In the genomic region with DNA sequence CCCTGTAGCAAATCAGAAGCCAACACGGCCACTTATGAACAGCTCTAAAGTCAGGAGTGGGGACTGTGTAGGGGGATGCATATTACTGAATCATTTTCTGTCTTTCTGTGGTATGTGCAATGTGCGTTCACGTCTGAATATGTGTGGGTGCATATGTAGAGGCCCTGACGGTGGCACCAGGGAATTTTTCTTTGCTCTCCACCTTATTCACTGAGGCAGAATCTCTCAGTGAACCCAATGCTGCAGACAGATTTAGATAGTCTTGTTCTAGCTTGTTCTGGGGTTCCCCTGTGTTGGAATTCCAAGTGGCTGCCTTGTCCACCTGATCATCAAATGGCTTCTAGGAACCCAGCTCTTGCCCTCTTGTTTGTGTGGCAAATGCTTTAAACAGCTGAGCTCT, we compare ENCODE assay signal across 9 mouse cellular contexts. TPM values are rescaled to one million over a fixed set of nuclear protein-coding genes. Genes with fewer than 3 reads are reported as not detected.
DNase-seq lines count a peak whose midpoint lies in the region; ATAC-seq and TF ChIP-seq lines count a peak whose summit lies in the region.
"Had no signal": no experiment of that assay in that cellular context is flagged by ENCODE, and none has a peak within 500 bp of the region (broad histone marks: within the 10 kb centered on the region; RNA-seq: fewer than 3 reads in every experiment).

No protein-coding gene starts in this region.

- no peak for DNase-seq in cerebellum, adult 2 months
- no peak for DNase-seq in cerebellum, postnatal 10 days
- DNase-seq in liver, embryonic 11.5 days (ENCODE audit: low spot score) = no peak
- DNase-seq in adrenal gland, postnatal 14 days = no peak
- no peak for DNase-seq in gastrocnemius, adult 8-10 months (ENCODE audit: low spot score in 2 of 2)

- no peaks in the 10 kb centered on the region for H3K36me3 ChIP-seq in liver, embryonic 11.5 days (ENCODE audit: control insufficient read depth, insufficient read depth, low read length)
- H3K36me3 ChIP-seq in liver, embryonic 12.5 days = no peaks in the 10 kb centered on the region
- H3K36me3 ChIP-seq in intestine, embryonic 16.5 days (ENCODE audit: control insufficient read depth, insufficient read depth, low read length) = no peaks in the 10 kb centered on the region
- no peaks in the 10 kb centered on the region for H3K36me3 ChIP-seq in stomach, embryonic 14.5 days (ENCODE audit: control insufficient read depth, insufficient read depth, low read length)

- no peaks in the 10 kb centered on the region for H3K27me3 ChIP-seq in cerebellum, adult 2 months (ENCODE audit: control insufficient read depth, insufficient read depth, low read length)
- H3K27me3 ChIP-seq in liver, embryonic 11.5 days (replicated peaks; ENCODE audit: control insufficient read depth, insufficient read depth, low read length) = peaks cover 3% of the 10 kb centered on the region; the same call in 1 of the 2 replicates
- H3K27me3 ChIP-seq in liver, embryonic 12.5 days (replicated peaks) = peaks cover 63% of the 10 kb centered on the region
- H3K27me3 ChIP-seq in intestine, embryonic 16.5 days (replicated peaks; ENCODE audit: control insufficient read depth, insufficient read depth, low read length) = no peaks in the 10 kb centered on the region
- no peaks in the 10 kb centered on the region for H3K27me3 ChIP-seq in stomach, embryonic 14.5 days (ENCODE audit: control insufficient read depth, insufficient read depth, low read length)

- peak overlapping the region; percentile 27 for H3K4me3 ChIP-seq in cerebellum, adult 2 months (replicated peaks; ENCODE audit: insufficient read depth, low read depth, low read length)
- H3K4me3 ChIP-seq in liver, embryonic 11.5 days (ENCODE audit: low read depth, low read length) = 0 out of 2 replicates have a peak overlapping the region, but pooled peaks have one; percentile 3
- no peak overlapping the region for H3K4me3 ChIP-seq in liver, embryonic 12.5 days
- peak overlapping the region; percentile 15; the same call in 1 of the 2 replicates for H3K4me3 ChIP-seq in intestine, embryonic 16.5 days (ENCODE audit: low read length)
- peak overlapping the region; percentile 40 for H3K4me3 ChIP-seq in stomach, embryonic 14.5 days (ENCODE audit: low read depth, low read length)

- WGBS in cerebellum, adult 2 months = 42% methylated on average over 4 of the region's 4 CpGs
- 69% methylated on average over 4 of the region's 4 CpGs for WGBS in liver, embryonic 11.5 days
- 54% methylated on average over 4 of the region's 4 CpGs for WGBS in liver, embryonic 12.5 days (ENCODE audit: insufficient replicate concordance)
- WGBS in intestine, embryonic 16.5 days = 58% methylated on average over 4 of the region's 4 CpGs
- WGBS in stomach, embryonic 14.5 days = 54% methylated on average over 4 of the region's 4 CpGs

- peak overlapping the region; percentile 32; the same call in 1 of the 2 replicates for H3K27ac ChIP-seq in cerebellum, adult 2 months (ENCODE audit: insufficient read depth, low read length)
- no peak overlapping the region for H3K27ac ChIP-seq in liver, embryonic 11.5 days (ENCODE audit: low read depth, low read length)
- H3K27ac ChIP-seq in liver, embryonic 12.5 days = no peak overlapping the region
- no peak overlapping the region for H3K27ac ChIP-seq in intestine, embryonic 16.5 days (ENCODE audit: low read length)
- no peak overlapping the region for H3K27ac ChIP-seq in stomach, embryonic 14.5 days (ENCODE audit: low read length)
- H3K27ac ChIP-seq: liver, embryonic 13.5 days had no signal

- ATAC-seq in liver, embryonic 11.5 days (replicated peaks; ENCODE audit: low FRiP score) = no peak
- no peak for ATAC-seq in liver, embryonic 12.5 days
- ATAC-seq in intestine, embryonic 16.5 days = no peak
- ATAC-seq in stomach, embryonic 14.5 days (ENCODE audit: insufficient number of reproducible peaks, insufficient read depth, low FRiP score, low read depth) = no peak

- H3K9me3 ChIP-seq in liver, embryonic 11.5 days (ENCODE audit: control insufficient read depth, low read length) = no peaks in the 10 kb centered on the region
- no peaks in the 10 kb centered on the region for H3K9me3 ChIP-seq in liver, embryonic 12.5 days (replicated peaks)
- H3K9me3 ChIP-seq in intestine, embryonic 16.5 days (ENCODE audit: control insufficient read depth, low read length) = no peaks in the 10 kb centered on the region
- no peaks in the 10 kb centered on the region for H3K9me3 ChIP-seq in stomach, embryonic 14.5 days (ENCODE audit: control insufficient read depth, low read depth, low read length)
- H3K9me3 ChIP-seq: liver, embryonic 13.5 days had no signal

- H3K4me2 ChIP-seq in liver, embryonic 11.5 days = 0 out of 2 replicates have a peak overlapping the region, but pooled peaks have one; percentile 5
- no peak overlapping the region for H3K4me2 ChIP-seq in liver, embryonic 12.5 days
- H3K4me2 ChIP-seq in intestine, embryonic 16.5 days (ENCODE audit: low read depth, low read length) = peak overlapping the region; percentile 66; the same call in 1 of the 2 replicates
- peak overlapping the region; percentile 50; the same call in 1 of the 2 replicates for H3K4me2 ChIP-seq in stomach, embryonic 14.5 days (replicated peaks; ENCODE audit: low read depth, low read length)

- no peak for TF ChIP-seq CTCF in cerebellum, adult 2 months (IDR thresholded peaks at IDR 0.05; ENCODE audit: borderline replicate concordance, insufficient read depth, low read depth, low read length)

- H3K9ac ChIP-seq in liver, embryonic 11.5 days (ENCODE audit: low read depth, low read length) = no peak overlapping the region
- H3K9ac ChIP-seq in liver, embryonic 12.5 days = no peak overlapping the region
- peak overlapping the region; percentile 15; the same call in 1 of the 2 replicates for H3K9ac ChIP-seq in intestine, embryonic 16.5 days (ENCODE audit: low read depth, low read length)
- peak overlapping the region; percentile 29; the same call in 1 of the 2 replicates for H3K9ac ChIP-seq in stomach, embryonic 14.5 days (replicated peaks; ENCODE audit: low read depth, low read length)

- H3K4me1 ChIP-seq in cerebellum, adult 2 months (ENCODE audit: control insufficient read depth, insufficient read depth, low read length) = no peaks in the 10 kb centered on the region
- no peaks in the 10 kb centered on the region for H3K4me1 ChIP-seq in liver, embryonic 11.5 days (replicated peaks; ENCODE audit: control insufficient read depth, insufficient read depth, low read length)
- no peaks in the 10 kb centered on the region; the same call in 1 of the 2 replicates for H3K4me1 ChIP-seq in liver, embryonic 12.5 days
- H3K4me1 ChIP-seq in intestine, embryonic 16.5 days (ENCODE audit: control insufficient read depth, insufficient read depth, low read length) = no peaks in the 10 kb centered on the region
- H3K4me1 ChIP-seq in stomach, embryonic 14.5 days (ENCODE audit: control insufficient read depth, insufficient read depth, low read length) = no peaks in the 10 kb centered on the region

- TF ChIP-seq POLR2A in cerebellum, adult 2 months (IDR thresholded peaks at IDR 0.05; ENCODE audit: borderline replicate concordance, insufficient read depth, low read length) = no peak

RNA-seq across cellular contexts. Expression of a gene that starts 48.0 kb away (rescaled TPM):
- polyA plus RNA-seq in cerebellum, adult 2 months (2012; rRNA removed) = 2.8 and 5.8 TPM in 2 replicates
- polyA plus RNA-seq in liver, embryonic 11.5 days (2014; fragmentation: Nextera tagmentation; extraction: Ambion mirVana) = 0.23 and 0.41 TPM in 2 replicates
- polyA plus RNA-seq in liver, embryonic 12.5 days (2016; fragmentation: Nextera tagmentation; extraction: Ambion mirVana) = 1.2 and 1.3 TPM in 2 replicates
- polyA plus RNA-seq in intestine, embryonic 16.5 days (2015; fragmentation: Nextera tagmentation; extraction: Ambion mirVana) = 0.56 and 1.2 TPM in 2 replicates
- polyA plus RNA-seq in stomach, embryonic 14.5 days (2014; fragmentation: Nextera tagmentation; extraction: Ambion mirVana) = 0.34 and 0.38 TPM in 2 replicates
- 0.30 and 0.98 TPM in 2 replicates for total RNA-seq in adrenal gland, postnatal 14 days (2021)
- not detected for total RNA-seq in gastrocnemius, adult 8-10 months (2022)

RNA-seq across cellular contexts. Expression of a gene that starts 58.1 kb away (rescaled TPM):
- polyA plus RNA-seq in cerebellum, adult 2 months (2012; rRNA removed) = 13.6 and 15.4 TPM in 2 replicates
- polyA plus RNA-seq in liver, embryonic 11.5 days (2014; fragmentation: Nextera tagmentation; extraction: Ambion mirVana) = 119 and 120 TPM in 2 replicates
- polyA plus RNA-seq in liver, embryonic 12.5 days (2016; fragmentation: Nextera tagmentation; extraction: Ambion mirVana) = 112 and 114 TPM in 2 replicates
- polyA plus RNA-seq in intestine, embryonic 16.5 days (2015; fragmentation: Nextera tagmentation; extraction: Ambion mirVana) = 36.4 and 43.5 TPM in 2 replicates
- polyA plus RNA-seq in stomach, embryonic 14.5 days (2014; fragmentation: Nextera tagmentation; extraction: Ambion mirVana) = 32.4 and 34.3 TPM in 2 replicates
- 21.1 and 24.1 TPM in 2 replicates for total RNA-seq in adrenal gland, postnatal 14 days (2021)
- total RNA-seq in gastrocnemius, adult 8-10 months (2022) = 1 to 10 TPM; 2.9 to 4.7 (median 3.2) TPM

RNA-seq across cellular contexts. Expression of a gene that starts 58.2 kb away (rescaled TPM):
- polyA plus RNA-seq in cerebellum, adult 2 months (2012; rRNA removed) = 16.0 and 16.3 TPM in 2 replicates
- 78.5 and 84.8 TPM in 2 replicates for polyA plus RNA-seq in liver, embryonic 11.5 days (2014; fragmentation: Nextera tagmentation; extraction: Ambion mirVana)
- 58.6 and 59.9 TPM in 2 replicates for polyA plus RNA-seq in liver, embryonic 12.5 days (2016; fragmentation: Nextera tagmentation; extraction: Ambion mirVana)
- polyA plus RNA-seq in intestine, embryonic 16.5 days (2015; fragmentation: Nextera tagmentation; extraction: Ambion mirVana) = 50.8 and 52.8 TPM in 2 replicates
- 78.5 and 81.2 TPM in 2 replicates for polyA plus RNA-seq in stomach, embryonic 14.5 days (2014; fragmentation: Nextera tagmentation; extraction: Ambion mirVana)
- total RNA-seq in adrenal gland, postnatal 14 days (2021) = 75.9 and 79.9 TPM in 2 replicates
- total RNA-seq in gastrocnemius, adult 8-10 months (2022) = 10 to 100 TPM in 1 of 4 experiments, 1 to 10 TPM in 3; 7.8 to 10.0 (median 8.7) TPM

Comparison
In these comparisons a context has a peak if more than half of its experiments do, and no peak if none do; other contexts are left out.
1. H3K9ac ChIP-seq: peak in intestine, embryonic 16.5 days (single experiment) and stomach, embryonic 14.5 days (single experiment); none in liver, embryonic 11.5 days (single experiment) and liver, embryonic 12.5 days (single experiment).